Mouse (Mus musculus) G1E-ER4 (cell line): ENCODE results near the gene Utp15. TPM values are rescaled to one million over a fixed set of nuclear protein-coding genes. Genes with fewer than 3 reads are reported as not detected.

ENCODE experiments used
- GATA1 ChIP-seq: IDR thresholded peaks from one replicate; pipeline ENCODE4 v1.8.0; 2012; ENCODE audit warnings: low read length, inconsistent platforms
- polyA plus RNA-seq: library from polyadenylated mRNA; stranded (reverse); fragments of >175 nt; gene quantifications from 2 replicates; pipeline ENCODE4 v1.2.3, GENCODE M21; 2012

Gene Utp15
- polyA plus RNA-seq, 1 experiment: 26.1 TPM

GRCm38 (mm10) chr13:98276253-98276652 lies 13.4 kb upstream of the Utp15 start:
- TF ChIP-seq GATA1: no peak

GRCm38 (mm10) chr13:98275646-98276045 lies 12.8 kb upstream of the Utp15 start:
- peak; percentile 55 for TF ChIP-seq GATA1

DNA sequence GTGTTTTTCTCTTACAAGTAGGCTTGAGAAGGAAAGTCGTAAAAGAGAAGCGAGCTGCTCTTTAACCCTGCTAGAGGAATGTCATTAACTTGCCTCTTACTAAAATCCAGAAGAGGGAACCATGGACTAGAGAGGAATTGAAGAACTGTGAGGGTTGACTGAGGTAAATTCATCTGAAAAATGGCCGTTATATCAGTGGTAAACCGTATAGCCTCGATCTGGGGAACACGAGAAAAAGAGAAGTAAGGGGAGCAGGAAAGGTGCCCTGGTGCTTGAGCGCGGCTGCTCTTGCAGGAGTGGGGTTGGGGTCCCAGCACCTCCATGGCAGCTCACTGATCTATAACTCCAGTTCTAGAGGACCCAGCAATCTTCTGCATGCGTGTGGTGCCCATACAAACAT lies 11.2 kb upstream of the Utp15 start:
- TF ChIP-seq GATA1: no peak

DNA sequence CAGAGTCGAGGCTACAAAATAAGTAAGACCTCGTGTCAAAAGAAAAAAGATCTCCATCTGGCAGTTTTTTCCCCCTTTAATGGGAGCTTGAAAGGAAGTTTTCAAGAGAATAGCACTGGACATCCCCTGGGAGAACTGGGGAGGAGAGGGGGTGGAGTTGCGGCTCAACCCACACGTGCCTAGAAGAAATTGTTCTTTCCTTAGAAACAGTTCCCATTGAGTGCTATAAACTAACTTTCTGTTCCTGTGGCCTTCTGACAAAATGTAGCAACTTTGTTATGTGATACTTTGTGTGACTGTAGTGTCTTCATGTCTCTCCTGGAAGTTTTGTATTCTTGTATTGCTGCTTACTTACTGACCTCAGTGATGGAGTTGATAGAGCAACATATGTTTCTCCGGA lies 1.3 kb upstream of the Utp15 start:
- no peak for TF ChIP-seq GATA1

- TF ChIP-seq GATA1: peak; percentile 39
These were observed 682 bp upstream of the Utp15 start for GRCm38 (mm10) chr13:98263458-98263987.

GRCm38 (mm10) chr13:98254921-98255320 lies 7.9 kb downstream of the Utp15 start:
- TF ChIP-seq GATA1: no peak

DNA sequence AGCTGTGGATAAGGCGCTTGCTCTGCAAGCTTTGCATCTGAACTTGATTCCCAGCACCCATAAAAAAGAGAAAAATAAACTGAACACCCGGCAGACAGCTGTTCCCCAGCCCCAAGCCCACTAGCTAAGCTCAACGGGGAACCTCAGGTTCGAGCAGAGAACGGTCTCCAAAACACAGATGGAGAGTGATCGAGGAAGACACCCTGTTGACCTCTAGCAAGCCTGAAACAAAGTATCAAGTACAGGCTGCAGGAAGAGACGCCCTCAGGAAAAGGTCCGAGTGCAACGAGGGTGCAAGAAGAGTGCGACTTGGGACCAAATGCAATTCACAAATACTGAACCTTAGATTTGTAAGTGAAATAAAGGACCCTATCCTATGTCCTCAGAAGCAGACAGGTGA lies 13.2 kb downstream of the Utp15 start:
- no peak for TF ChIP-seq GATA1

DNA sequence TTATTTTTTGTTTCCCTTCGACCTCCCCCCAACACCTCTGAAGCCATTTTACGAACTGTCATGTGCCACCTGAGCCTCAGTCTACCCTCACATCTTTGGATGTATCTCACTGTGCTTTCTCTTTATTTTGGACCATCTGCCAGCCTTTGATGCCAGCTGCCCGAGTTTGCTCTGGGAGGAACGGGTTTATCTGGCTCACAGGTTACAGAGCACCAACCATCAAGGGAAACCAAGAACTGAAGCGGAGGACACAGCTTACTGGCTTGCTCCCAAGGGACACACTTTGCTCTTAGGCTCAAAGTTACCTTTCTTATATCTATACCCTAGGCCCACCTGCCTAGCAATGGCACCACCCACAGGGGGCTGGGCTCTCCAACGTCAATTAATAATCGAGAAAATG lies 17.5 kb downstream of the Utp15 start:
- TF ChIP-seq GATA1: no peak

DNA sequence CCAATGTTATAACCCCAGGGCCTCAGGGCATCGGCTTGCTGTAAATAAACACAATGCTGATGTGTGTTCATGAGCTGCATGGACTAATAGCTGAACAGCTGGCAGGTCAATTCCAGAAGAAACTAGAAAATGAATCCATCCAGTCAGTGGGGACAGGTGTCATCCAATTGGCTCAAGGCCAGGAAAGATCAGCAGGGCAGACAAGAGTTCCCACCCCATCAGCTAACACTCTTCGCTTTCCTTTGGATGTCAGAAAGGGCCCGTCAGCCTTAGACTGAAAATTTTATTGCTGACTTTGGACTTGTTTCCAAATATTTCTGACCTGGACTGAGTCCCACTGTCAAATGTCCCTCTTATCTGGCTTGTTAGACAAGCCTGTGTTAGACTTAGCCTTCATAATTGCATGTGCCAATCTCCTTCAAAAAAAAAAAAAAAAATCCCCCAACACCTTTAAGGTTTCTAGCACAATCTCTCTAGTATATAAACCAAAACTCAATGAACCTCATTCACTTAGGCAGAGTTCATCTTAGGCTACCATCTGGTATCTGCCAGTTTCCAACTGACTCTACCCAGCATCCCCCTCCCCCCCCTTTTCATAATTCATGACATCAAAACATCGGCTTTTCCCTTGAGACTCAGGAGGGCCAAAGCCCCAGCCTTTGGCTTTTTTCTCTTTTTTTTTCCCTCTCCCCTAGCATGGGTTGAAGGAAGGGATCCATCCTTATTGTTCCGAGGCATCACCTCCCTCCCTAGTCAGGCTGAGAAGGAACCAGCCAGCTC lies 18.1 kb downstream of the Utp15 start:
- TF ChIP-seq GATA1: no peak

GRCm38 (mm10) chr13:98241531-98242282 lies 21.1 kb downstream of the Utp15 start:
- TF ChIP-seq GATA1: no peak

DNA sequence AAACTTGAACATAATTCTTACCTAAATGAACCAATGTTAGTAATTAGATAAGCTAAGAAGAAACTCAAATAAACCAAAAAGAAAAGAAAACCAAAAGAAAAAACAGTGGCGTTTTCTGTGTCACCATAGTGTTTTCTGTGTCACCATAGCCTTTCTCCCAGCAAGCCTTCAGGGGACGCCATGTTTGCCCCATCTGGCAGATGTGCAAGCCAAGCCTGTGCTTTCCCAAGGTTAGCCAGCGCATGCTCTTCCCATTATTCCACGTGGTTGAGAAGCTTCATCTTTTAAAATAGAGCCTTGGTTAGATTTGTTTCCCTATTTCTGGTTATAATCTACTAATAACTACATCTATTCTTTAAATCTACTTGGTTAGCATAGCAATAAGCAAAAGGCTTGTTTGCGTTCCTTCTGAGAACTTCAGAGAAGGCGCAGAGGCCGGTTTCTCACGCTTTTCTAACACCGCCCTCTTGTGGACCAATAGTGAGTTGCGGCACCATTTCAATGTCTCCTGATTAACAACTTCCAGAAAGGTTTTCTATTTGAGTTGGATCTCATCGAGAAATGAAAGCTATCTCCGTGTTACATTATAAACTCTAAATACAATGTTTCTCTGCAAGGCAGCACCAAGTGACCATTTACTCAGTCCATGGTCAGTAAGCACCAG lies 22.7 kb downstream of the Utp15 start:
- no peak for TF ChIP-seq GATA1

- TF ChIP-seq GATA1: no peak
These were observed 27.4 kb downstream of the Utp15 start for GRCm38 (mm10) chr13:98235451-98235850.

GRCm38 (mm10) chr13:98230511-98230910 lies 32.3 kb downstream of the Utp15 start:
- TF ChIP-seq GATA1: no peak

DNA sequence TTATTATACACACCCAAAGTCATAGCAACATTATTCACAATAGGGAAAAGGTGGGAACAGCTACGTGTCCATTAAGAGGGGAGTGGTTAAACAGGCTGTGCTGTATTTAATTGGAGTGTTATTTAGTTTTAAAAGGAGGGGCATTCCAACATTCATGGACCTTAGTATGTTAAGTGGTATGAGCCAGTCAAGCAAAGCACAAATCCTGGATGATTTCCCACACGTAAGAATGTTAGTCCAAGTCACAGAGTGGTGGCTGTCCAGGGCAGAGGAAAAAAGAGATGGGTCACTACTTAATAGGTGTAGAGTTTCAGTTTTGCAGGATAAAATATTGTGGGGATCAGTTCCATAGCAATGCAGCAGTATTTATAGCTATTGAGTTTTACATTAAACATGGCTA lies 36.6 kb downstream of the Utp15 start:
- no peak for TF ChIP-seq GATA1

DNA sequence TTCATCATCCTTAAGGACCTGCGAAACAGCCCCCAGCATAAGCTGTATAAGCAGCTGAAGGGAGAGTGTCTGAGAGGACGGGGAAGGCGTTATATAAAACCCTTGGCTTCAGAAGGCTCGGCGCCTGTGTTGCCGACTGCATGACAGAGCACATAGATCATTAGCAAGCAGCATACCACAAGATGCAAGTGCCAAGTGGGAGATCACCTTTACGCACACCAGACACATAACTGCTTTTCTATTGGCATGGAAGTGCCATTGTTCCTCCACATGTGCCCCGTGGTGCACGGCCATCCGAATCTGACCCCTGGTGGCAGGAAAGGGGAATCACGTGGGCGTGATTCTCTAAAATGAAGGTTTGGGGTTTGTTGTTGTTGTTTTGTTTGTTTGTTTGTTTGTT lies 40.0 kb downstream of the Utp15 start:
- TF ChIP-seq GATA1: no peak

- TF ChIP-seq GATA1: no peak
These were observed 52.7 kb downstream of the Utp15 start for GRCm38 (mm10) chr13:98210137-98210536.
